Mouse (Mus musculus) hindbrain, postnatal 0 days (tissue): ENCODE results near the gene Lmf1. TPM values are rescaled to one million over a fixed set of nuclear protein-coding genes. Genes with fewer than 3 reads are reported as not detected.

Experiments used
- ATAC-seq: fragments of 200-750 bp; cut with Nextera tagmentation; 2 replicates; pipeline ENCODE4 v1.8.0; 2017; ENCODE audit warnings: mild to moderate bottlenecking, moderate TSS enrichment, moderate library complexity
- DNase-seq: peaks from one replicate; pipeline ENCODE4 v3.0.0-alpha.2; 2015; ENCODE audit warnings: low spot score
- H3K27ac ChIP-seq: fragments of 300-500 bp; sonication (generic); 2 replicates; pipeline ENCODE4 v1.5.1; 2014; ENCODE audit warnings: mild to moderate bottlenecking
- H3K27me3 ChIP-seq: fragments of 300-500 bp; sonication (generic); 2 replicates; pipeline ENCODE4 v1.6.1; 2014; ENCODE audit warnings: low read length, mixed read lengths; ENCODE audit not compliant: insufficient read depth
- H3K36me3 ChIP-seq: fragments of 300-500 bp; sonication (generic); 2 replicates; pipeline ENCODE4 v1.6.1; 2014; ENCODE audit warnings: low read length, mixed read lengths; ENCODE audit not compliant: insufficient read depth
- H3K4me1 ChIP-seq: fragments of 300-500 bp; sonication (generic); 2 replicates; pipeline ENCODE4 v1.6.1; 2014; ENCODE audit warnings: antibody characterized with exemption, low read length, mixed read lengths; ENCODE audit not compliant: insufficient read depth
- H3K4me2 ChIP-seq: fragments of 300-500 bp; sonication (generic); 2 replicates; pipeline ENCODE4 v1.6.1; 2014; ENCODE audit warnings: low read depth, mild to moderate bottlenecking, low read length, moderate library complexity, mixed read lengths
- H3K4me3 ChIP-seq: fragments of 300-500 bp; sonication (generic); 2 replicates; pipeline ENCODE4 v1.5.1; 2014; ENCODE audit warnings: low read length
- H3K9ac ChIP-seq: fragments of 300-500 bp; sonication (generic); replicated peaks from 2 replicates; pipeline ENCODE4 v1.6.1; 2014; ENCODE audit warnings: mild to moderate bottlenecking, low read length, moderate library complexity, mixed read lengths
- H3K9me3 ChIP-seq: fragments of 300-500 bp; sonication (generic); 2 replicates; pipeline ENCODE4 v1.6.1; 2016; ENCODE audit warnings: low read length, mixed read lengths
- CTCF ChIP-seq: IDR thresholded peaks from 2 replicates; pipeline ENCODE4 v1.5.1; 2016; ENCODE audit warnings: antibody characterized with exemption, control low read depth, low read depth
- WGBS: fragments of 180-500 bp; shearing (Covaris S2); extraction: QIAGEN DNeasy Blood & Tissue Kit; methylation state at CpG from one replicate; pipeline ENCODE4 v1.1.7; 2014; 5-methylcytosine and 5-hydroxymethylcytosine counted together
- polyA plus RNA-seq: library from polyadenylated mRNA; unstranded; fragments of >200 nt; fragmentation: Nextera tagmentation; extraction: Ambion mirVana; gene quantifications from 2 replicates; pipeline ENCODE4 v1.2.1, GENCODE M21; 2015
- total RNA-seq: library from RNA; depleted of rRNA; stranded (reverse); fragments of >200 nt; gene quantifications from 2 replicates; pipeline ENCODE4 v1.2.3, GENCODE M21; 2014

The Lmf1 gene
- total and polyA plus RNA-seq, 2 experiments from 2014 or later, result 21.4 to 45.1 TPM

- Histone ChIP-seq H3K9ac (no peak overlapping the region), H3K4me3 (no peak overlapping the region), H3K4me2 (no peak overlapping the region), H3K27ac (no peak overlapping the region), H3K27me3 (peaks cover 5% of the 10 kb centered on the region; the same call in 1 of the 2 replicates), H3K36me3 (no peaks in the 10 kb centered on the region), H3K9me3 (no peaks in the 10 kb centered on the region), H3K4me1 (peaks cover 15% of the 10 kb centered on the region; the same call in 1 of the 2 replicates)
- WGBS, result 49% methylated on average over 12 of the region's 12 CpGs
- ATAC-seq (no peak), DNase-seq (peak; percentile 59)
- TF ChIP-seq CTCF, result no peak
These were observed 3.5 kb upstream of the Lmf1 start for GRCm38 (mm10) chr17:25575208-25575971.

- Histone ChIP-seq H3K4me3 (no peak overlapping the region), H3K27ac (no peak overlapping the region)
These were observed 2.9 kb upstream of the Lmf1 start for GRCm38 (mm10) chr17:25576034-25576433.

GRCm38 (mm10) chr17:25577263-25577662 is 1.6 kb upstream of the Lmf1 start:
- Histone ChIP-seq H3K27me3 (no peaks in the 10 kb centered on the region), H3K4me1 (0 out of 2 replicates have a peak, but pooled peaks cover 5% of the 10 kb centered on the region), H3K4me3 (no peak overlapping the region), H3K4me2 (no peak overlapping the region), H3K9me3 (no peaks in the 10 kb centered on the region), H3K9ac (no peak overlapping the region), H3K36me3 (no peaks in the 10 kb centered on the region), H3K27ac (no peak overlapping the region)
- no peak for DNase-seq
- ATAC-seq, result no peak
- no peak for TF ChIP-seq CTCF
- WGBS, result 42% methylated on average over 6 of the region's 6 CpGs

More at GRCm38 (mm10) chr17:25576034-25576433, 2.9 kb upstream of the Lmf1 start:
- no peak overlapping the region for H3K9ac ChIP-seq
- H3K27me3 ChIP-seq, result 0 out of 2 replicates have a peak, but pooled peaks cover under 1% of the 10 kb centered on the region
- no peaks in the 10 kb centered on the region for H3K36me3 ChIP-seq
- H3K9me3 ChIP-seq, result no peaks in the 10 kb centered on the region
- DNase-seq (no peak), ATAC-seq (no peak)
- H3K4me1 ChIP-seq, result peaks cover 11% of the 10 kb centered on the region; the same call in 1 of the 2 replicates
- 75% methylated on average over 2 of the region's 2 CpGs for WGBS
- TF ChIP-seq CTCF, result no peak
- H3K4me2 ChIP-seq, result no peak overlapping the region

- no peak overlapping the region for H3K4me3 ChIP-seq
- H3K4me1 ChIP-seq, result 0 out of 2 replicates have a peak, but pooled peaks cover 5% of the 10 kb centered on the region
- H3K27me3 ChIP-seq, result no peaks in the 10 kb centered on the region
- TF ChIP-seq CTCF, result no peak
- no peak overlapping the region for H3K9ac ChIP-seq
- H3K36me3 ChIP-seq, result no peaks in the 10 kb centered on the region
- no peaks in the 10 kb centered on the region for H3K9me3 ChIP-seq
- no peak overlapping the region for H3K4me2 ChIP-seq
- no peak for ATAC-seq
- H3K27ac ChIP-seq, result no peak overlapping the region
- DNase-seq, result no peak
- 53% methylated on average over 2 of the region's 2 CpGs for WGBS
These were observed 1.2 kb upstream of the Lmf1 start for GRCm38 (mm10) chr17:25577702-25578101.

- Histone ChIP-seq H3K4me2 (peak overlapping the region; percentile 71), H3K4me1 (0 out of 2 replicates have a peak, but pooled peaks cover 5% of the 10 kb centered on the region), H3K27ac (peak overlapping the region; percentile 60; the same call in 1 of the 2 replicates), H3K36me3 (no peaks in the 10 kb centered on the region), H3K9me3 (no peaks in the 10 kb centered on the region), H3K4me3 (peak overlapping the region; percentile 50), H3K27me3 (no peaks in the 10 kb centered on the region), H3K9ac (peak overlapping the region; percentile 56)
- ATAC-seq, result peak; percentile 60
- no peak for TF ChIP-seq CTCF
- DNase-seq, result no peak
- 7% methylated on average over 21 of the region's 21 CpGs for WGBS
These were observed 605 bp downstream of the Lmf1 start for GRCm38 (mm10) chr17:25579332-25580047.

- no peak for ATAC-seq
- TF ChIP-seq CTCF, result no peak
- Histone ChIP-seq H3K9ac (no peak overlapping the region), H3K4me2 (no peak overlapping the region), H3K9me3 (no peaks in the 10 kb centered on the region), H3K36me3 (peaks cover 6% of the 10 kb centered on the region; the same call in 1 of the 2 replicates), H3K27ac (no peak overlapping the region), H3K4me3 (no peak overlapping the region), H3K27me3 (no peaks in the 10 kb centered on the region), H3K4me1 (0 out of 2 replicates have a peak, but pooled peaks cover 5% of the 10 kb centered on the region)
- DNase-seq, result no peak
- 69% methylated on average over 8 of the region's 8 CpGs for WGBS
These were observed 3.2 kb downstream of the Lmf1 start for GRCm38 (mm10) chr17:25582076-25582475.
